Mouse (Mus musculus): ENCODE data around the gene Eng.

GRCm38 (mm10) chr2:32661509-32662107, 15.2 kb downstream of the Eng start:
- TF ChIP-seq CHD2 (IDR thresholded peaks at IDR 0.05; ENCODE audit: low read depth, low read length), result no peak
- TF ChIP-seq ZNF384 (IDR thresholded peaks at IDR 0.05; ENCODE audit: low read depth, low read length), result no peak
- no peak for TF ChIP-seq HCFC1 (IDR thresholded peaks at IDR 0.05; ENCODE audit: borderline replicate concordance, insufficient read depth, low read length)
- no peak for TF ChIP-seq ZC3H11A (IDR thresholded peaks at IDR 0.05; ENCODE audit: borderline replicate concordance, low read depth, low read length)
- no peak for TF ChIP-seq MAFK (IDR thresholded peaks at IDR 0.05; ENCODE audit: insufficient read depth, low read depth, low read length)

Measured in ES-E14 (cell line).